Mouse (Mus musculus): ENCODE measurements at regions not wholly inside any gene's neighbourhood (a gene's known extent, or its start where the extent isn't known, plus 50 kb on each side); places are given as distances from the start of the nearest gene placed in this dataset.
A peak's percentile ranks its signal among the peaks of the same experiment; 100 is the strongest.

- peak in 1 of 2 experiments; percentile 2 for DNase-seq (ENCODE audit: low spot score in 2 of 2)
These were observed 55.8 kb upstream of the 5430402E10Rik start for GRCm38 (mm10) chrX:77980676-77981075.
